Mouse (Mus musculus): ENCODE measurements around the gene Olfr1369-ps1. TPM values are rescaled to one million over a fixed set of nuclear protein-coding genes. Genes with fewer than 3 reads are reported as not detected.
"Not testable (repeated sequence)": the region's sequence is repeated elsewhere in the genome, so short reads cannot be mapped to it uniquely, and the experiment has no call there.

Olfr1369-ps1 gene
- 0.04 TPM in 1 of 2 replicates, not detected in the other for polyA plus RNA-seq (2015; fragmentation: Nextera tagmentation; extraction: Ambion mirVana)

DNA sequence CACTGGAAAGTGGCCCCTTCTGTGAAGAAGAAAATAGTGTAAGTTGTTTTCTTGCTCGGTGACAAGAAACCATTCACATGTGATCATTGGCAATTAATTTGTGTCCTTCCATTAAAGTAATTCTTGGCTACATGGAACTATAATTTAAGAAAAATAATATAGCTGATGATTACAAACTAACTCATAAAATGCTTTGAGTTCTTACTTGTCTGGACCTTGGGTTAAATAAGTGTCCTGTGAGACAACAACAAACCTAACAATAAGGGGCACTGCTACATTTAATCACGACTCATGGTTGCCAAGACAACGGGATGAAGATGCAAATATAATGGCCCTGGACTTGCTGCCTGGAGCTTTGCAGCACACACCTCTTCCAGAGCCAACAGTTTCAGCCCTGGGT, at the start of gene Olfr1369-ps1:
TSS of gene Olfr1369-ps1 (plus strand) at position 301 of the 400 bp plus-strand sequence.
- not testable (repeated sequence) for H3K36me3 ChIP-seq (ENCODE audit: insufficient read depth, low read length); H3K9me3 ChIP-seq (replicated peaks; ENCODE audit: low read length)
- 74% methylated on average over 3 of the region's 3 CpGs for WGBS

DNA sequence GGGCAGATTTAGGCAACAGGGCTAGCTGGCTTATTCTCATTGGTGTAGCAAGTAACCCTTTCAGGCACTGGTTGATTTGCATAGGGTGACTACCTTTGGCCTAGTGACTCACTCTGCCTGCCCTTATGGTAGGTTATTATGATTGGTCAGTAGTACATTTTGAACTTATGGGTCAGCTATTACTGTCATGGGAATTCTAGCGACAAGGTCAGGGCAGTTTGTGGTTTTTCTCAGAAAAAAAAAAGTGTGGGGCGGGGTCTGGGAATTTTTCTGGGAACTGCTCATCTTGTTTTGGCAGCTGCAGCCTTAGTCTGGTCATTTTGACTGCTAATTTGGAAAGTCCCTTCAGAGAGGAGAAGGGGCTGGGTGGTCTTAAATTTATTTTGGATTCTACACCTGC, 45.3 kb upstream of the Olfr1369-ps1 start:
- 68% methylated on average over 2 of the region's 2 CpGs for WGBS
- Histone ChIP-seq H3K9me3 (replicated peaks; ENCODE audit: low read length) (no peaks in the 10 kb centered on the region), H3K27me3 (ENCODE audit: insufficient read depth, low read length) (no peaks in the 10 kb centered on the region), H3K36me3 (ENCODE audit: insufficient read depth, low read length) (no peaks in the 10 kb centered on the region), H3K4me1 (replicated peaks; ENCODE audit: insufficient read depth, low read length) (no peaks in the 10 kb centered on the region), H3K4me2 (ENCODE audit: low read length) (no peak overlapping the region), H3K27ac (no peak overlapping the region), H3K9ac (ENCODE audit: low read depth, low read length) (no peak overlapping the region), H3K4me3 (replicated peaks; ENCODE audit: low read depth, low read length) (no peak overlapping the region)
- DNase-seq (ENCODE audit: low spot score) = no peak
- ATAC-seq (replicated peaks; ENCODE audit: low FRiP score, low read depth) = no peak
- no peak for TF ChIP-seq CTCF (IDR thresholded peaks at IDR 0.05; ENCODE audit: low read depth)

More for the DNA sequence above, at the start of gene Olfr1369-ps1:
- H3K9ac ChIP-seq (ENCODE audit: low read depth, low read length); H3K4me3 ChIP-seq (replicated peaks; ENCODE audit: low read depth, low read length); H3K4me2 ChIP-seq (ENCODE audit: low read length); ATAC-seq (replicated peaks; ENCODE audit: low FRiP score, low read depth); H3K27me3 ChIP-seq (ENCODE audit: insufficient read depth, low read length); DNase-seq (ENCODE audit: low spot score); H3K27ac ChIP-seq; H3K4me1 ChIP-seq (replicated peaks; ENCODE audit: insufficient read depth, low read length): not testable (repeated sequence)

GRCm38 (mm10) chr13:21074847-21075246, 36.4 kb upstream of the Olfr1369-ps1 start, which contains the start of gene Olfr1370:
Gene Olfr1370, minus strand, starts transcription at chr13:21074947.
- H3K27ac ChIP-seq = no peak within 1 kb of the TSS
- H3K4me2 ChIP-seq (ENCODE audit: low read length) = no peak within 1 kb of the TSS
- DNase-seq (ENCODE audit: low spot score) = no peak
- no peaks in the 10 kb centered on the region for H3K27me3 ChIP-seq (ENCODE audit: insufficient read depth, low read length)
- no peaks in the 10 kb centered on the region for H3K36me3 ChIP-seq (ENCODE audit: insufficient read depth, low read length)
- no peak for TF ChIP-seq CTCF (IDR thresholded peaks at IDR 0.05; ENCODE audit: low read depth)
- no peak within 1 kb of the TSS for H3K9ac ChIP-seq (ENCODE audit: low read depth, low read length)
- no peak within 1 kb of the TSS for H3K4me3 ChIP-seq (replicated peaks; ENCODE audit: low read depth, low read length)
- no peaks in the 10 kb centered on the region for H3K4me1 ChIP-seq (replicated peaks; ENCODE audit: insufficient read depth, low read length)
- no peak for ATAC-seq (replicated peaks; ENCODE audit: low FRiP score, low read depth)
- H3K9me3 ChIP-seq (replicated peaks; ENCODE audit: low read length) = no peaks in the 10 kb centered on the region
- 74% methylated on average over 3 of the region's 3 CpGs for WGBS

DNA sequence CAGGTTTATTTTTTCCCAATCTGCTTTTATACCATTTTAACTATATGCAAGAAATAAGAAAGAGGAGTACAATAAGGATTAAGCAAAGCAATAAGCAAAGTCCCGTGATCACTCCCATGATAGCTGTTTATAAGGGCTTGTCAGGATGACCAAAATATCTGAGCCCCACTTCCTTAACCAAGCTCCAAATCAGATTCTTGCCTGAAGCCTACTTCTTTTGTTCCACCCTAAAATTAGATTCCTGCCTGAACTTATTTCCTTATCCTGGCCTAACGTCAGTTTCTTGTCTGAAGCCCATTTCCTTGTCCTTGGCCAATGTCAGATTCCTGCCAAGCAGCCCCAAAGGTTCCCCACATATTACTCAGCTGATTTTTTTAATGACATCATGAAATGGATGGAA, 28.6 kb upstream of the Olfr1369-ps1 start:
- Histone ChIP-seq H3K27me3 (ENCODE audit: insufficient read depth, low read length) (no peaks in the 10 kb centered on the region), H3K27ac (no peak overlapping the region), H3K4me1 (replicated peaks; ENCODE audit: insufficient read depth, low read length) (no peaks in the 10 kb centered on the region), H3K36me3 (ENCODE audit: insufficient read depth, low read length) (no peaks in the 10 kb centered on the region), H3K4me3 (replicated peaks; ENCODE audit: low read depth, low read length) (no peak overlapping the region), H3K9me3 (replicated peaks; ENCODE audit: low read length) (no peaks in the 10 kb centered on the region), H3K4me2 (ENCODE audit: low read length) (no peak overlapping the region), H3K9ac (ENCODE audit: low read depth, low read length) (no peak overlapping the region)
- whole genome bisulfite sequencing = 70% methylated on average over 2 of the region's 2 CpGs
- DNase-seq (ENCODE audit: low spot score) (no peak), ATAC-seq (replicated peaks; ENCODE audit: low FRiP score, low read depth) (no peak)
- TF ChIP-seq CTCF (IDR thresholded peaks at IDR 0.05; ENCODE audit: low read depth) = no peak

- DNase-seq (ENCODE audit: low spot score) (no peak), ATAC-seq (replicated peaks; ENCODE audit: low FRiP score, low read depth) (no peak)
- no peaks in the 10 kb centered on the region for H3K36me3 ChIP-seq (ENCODE audit: insufficient read depth, low read length)
- no peak overlapping the region for H3K27ac ChIP-seq
- WGBS = 96% methylated on average over 3 of the region's 3 CpGs
- H3K4me2 ChIP-seq (ENCODE audit: low read length) = no peak overlapping the region
- H3K9me3 ChIP-seq (replicated peaks; ENCODE audit: low read length) = no peaks in the 10 kb centered on the region
- no peak overlapping the region for H3K4me3 ChIP-seq (replicated peaks; ENCODE audit: low read depth, low read length)
- no peaks in the 10 kb centered on the region for H3K27me3 ChIP-seq (ENCODE audit: insufficient read depth, low read length)
- TF ChIP-seq CTCF (IDR thresholded peaks at IDR 0.05; ENCODE audit: low read depth) = no peak
- H3K4me1 ChIP-seq (replicated peaks; ENCODE audit: insufficient read depth, low read length) = no peaks in the 10 kb centered on the region
- no peak overlapping the region for H3K9ac ChIP-seq (ENCODE audit: low read depth, low read length)
These were observed 1.5 kb upstream of the Olfr1369-ps1 start for GRCm38 (mm10) chr13:21109759-21110158.

DNA sequence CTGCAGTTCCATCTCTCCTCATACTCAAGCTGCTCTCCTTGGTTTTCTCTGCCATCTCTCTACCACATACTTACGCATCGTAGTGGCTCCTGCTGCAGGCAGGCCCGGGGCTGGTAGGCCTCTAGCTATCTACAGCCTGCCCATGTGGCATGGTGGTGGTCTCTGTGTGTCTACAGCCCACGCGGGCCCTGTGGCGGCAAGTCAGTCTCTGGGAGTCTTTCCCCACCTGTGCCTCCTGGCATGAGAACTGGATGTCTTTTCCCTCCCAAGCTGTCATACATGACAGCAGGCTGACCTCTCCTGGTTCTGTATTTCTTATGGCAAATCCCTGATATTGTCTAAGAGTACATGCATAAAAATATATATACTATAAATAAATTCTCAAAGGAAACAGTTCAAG, 842 bp upstream of the Olfr1369-ps1 start:
- TF ChIP-seq CTCF (IDR thresholded peaks at IDR 0.05; ENCODE audit: low read depth) = no peak
- Histone ChIP-seq H3K4me1 (replicated peaks; ENCODE audit: insufficient read depth, low read length) (no peaks in the 10 kb centered on the region), H3K9ac (ENCODE audit: low read depth, low read length) (no peak overlapping the region), H3K27ac (no peak overlapping the region), H3K27me3 (ENCODE audit: insufficient read depth, low read length) (no peaks in the 10 kb centered on the region), H3K9me3 (replicated peaks; ENCODE audit: low read length) (no peaks in the 10 kb centered on the region), H3K4me2 (ENCODE audit: low read length) (no peak overlapping the region), H3K36me3 (ENCODE audit: insufficient read depth, low read length) (no peaks in the 10 kb centered on the region), H3K4me3 (replicated peaks; ENCODE audit: low read depth, low read length) (no peak overlapping the region)
- no peak for DNase-seq (ENCODE audit: low spot score)
- no peak for ATAC-seq (replicated peaks; ENCODE audit: low FRiP score, low read depth)
- 89% methylated on average over 6 of the region's 6 CpGs for WGBS

GRCm38 (mm10) chr13:21114121-21114520, 2.8 kb downstream of the Olfr1369-ps1 start:
- H3K9me3 ChIP-seq (replicated peaks; ENCODE audit: low read length) = no peaks in the 10 kb centered on the region
- no peaks in the 10 kb centered on the region for H3K36me3 ChIP-seq (ENCODE audit: insufficient read depth, low read length)
- H3K4me1 ChIP-seq (replicated peaks; ENCODE audit: insufficient read depth, low read length) = no peaks in the 10 kb centered on the region
- DNase-seq (ENCODE audit: low spot score) = no peak
- H3K4me2 ChIP-seq (ENCODE audit: low read length) = no peak overlapping the region
- TF ChIP-seq CTCF (IDR thresholded peaks at IDR 0.05; ENCODE audit: low read depth) = no peak
- WGBS = 78% methylated on average over 4 of the region's 4 CpGs
- no peak for ATAC-seq (replicated peaks; ENCODE audit: low FRiP score, low read depth)
- H3K27ac ChIP-seq = no peak overlapping the region
- no peaks in the 10 kb centered on the region for H3K27me3 ChIP-seq (ENCODE audit: insufficient read depth, low read length)
- H3K4me3 ChIP-seq (replicated peaks; ENCODE audit: low read depth, low read length) = no peak overlapping the region
- H3K9ac ChIP-seq (ENCODE audit: low read depth, low read length) = no peak overlapping the region

DNA sequence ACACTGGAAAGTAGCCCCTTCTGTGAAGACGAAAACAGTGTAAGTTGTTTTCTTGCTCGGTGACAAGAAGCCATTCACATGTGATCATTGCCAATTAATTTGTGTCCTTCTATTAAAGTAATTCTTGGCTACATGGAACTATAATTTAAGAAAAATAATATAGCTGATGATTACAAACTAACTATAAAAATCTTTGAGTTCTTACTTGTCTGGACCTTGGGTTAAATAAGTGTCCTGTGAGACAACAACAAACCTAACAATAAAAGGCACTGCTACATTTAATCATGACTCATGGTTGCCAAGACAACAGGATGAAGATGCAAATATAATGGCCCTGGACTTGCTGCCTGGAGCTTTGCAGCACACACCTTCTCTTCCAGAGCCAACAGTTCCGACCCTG, 18.1 kb downstream of the Olfr1369-ps1 start, which contains the start of gene Olfr263:
TSS of gene Olfr263 (plus strand) at position 301 of the 400 bp plus-strand sequence.
- not testable (repeated sequence) for H3K36me3 ChIP-seq (ENCODE audit: insufficient read depth, low read length); H3K27me3 ChIP-seq (ENCODE audit: insufficient read depth, low read length); H3K4me2 ChIP-seq (ENCODE audit: low read length); H3K9ac ChIP-seq (ENCODE audit: low read depth, low read length); ATAC-seq (replicated peaks; ENCODE audit: low FRiP score, low read depth); H3K4me1 ChIP-seq (replicated peaks; ENCODE audit: insufficient read depth, low read length); DNase-seq (ENCODE audit: low spot score); H3K27ac ChIP-seq; H3K4me3 ChIP-seq (replicated peaks; ENCODE audit: low read depth, low read length); H3K9me3 ChIP-seq (replicated peaks; ENCODE audit: low read length)
- WGBS = 81% methylated on average over 3 of the region's 3 CpGs
